Mouse (Mus musculus): ENCODE measurements around the gene Lrrtm4. TPM values are rescaled to one million over a fixed set of nuclear protein-coding genes. Genes with fewer than 3 reads are reported as not detected.

Lrrtm4 gene
- polyA plus RNA-seq, 1 experiment from 2014 or later: 19.9 TPM

GRCm38 (mm10) chr6:80554991-80555390, 536.3 kb downstream of the Lrrtm4 start:
- Histone ChIP-seq H3K27me3 (replicated peaks; ENCODE audit: control insufficient read depth, insufficient read depth, low read length) (no peaks in the 10 kb centered on the region), H3K9ac (ENCODE audit: low read depth, low read length) (no peak overlapping the region), H3K27ac (ENCODE audit: low read depth, low read length) (no peak overlapping the region), H3K4me2 (ENCODE audit: low read length) (no peak overlapping the region), H3K36me3 (ENCODE audit: control insufficient read depth, insufficient read depth, low read length) (no peaks in the 10 kb centered on the region), H3K9me3 (ENCODE audit: control insufficient read depth, low read length) (no peaks in the 10 kb centered on the region), H3K4me3 (ENCODE audit: low read length) (no peak overlapping the region), H3K4me1 (ENCODE audit: control insufficient read depth, insufficient read depth, low read depth, low read length) (no peaks in the 10 kb centered on the region)
- no peak for ATAC-seq

- Histone ChIP-seq H3K4me3 (ENCODE audit: low read length) (no peak overlapping the region), H3K9me3 (ENCODE audit: control insufficient read depth, low read length) (no peaks in the 10 kb centered on the region), H3K27ac (ENCODE audit: low read depth, low read length) (no peak overlapping the region), H3K4me1 (ENCODE audit: control insufficient read depth, insufficient read depth, low read depth, low read length) (no peaks in the 10 kb centered on the region), H3K27me3 (replicated peaks; ENCODE audit: control insufficient read depth, insufficient read depth, low read length) (no peaks in the 10 kb centered on the region), H3K9ac (ENCODE audit: low read depth, low read length) (no peak overlapping the region), H3K4me2 (ENCODE audit: low read length) (no peak overlapping the region), H3K36me3 (ENCODE audit: control insufficient read depth, insufficient read depth, low read length) (no peaks in the 10 kb centered on the region)
- 87% methylated on average over 2 of the region's 2 CpGs for WGBS
- ATAC-seq: no peak
Measured at GRCm38 (mm10) chr6:80577227-80577626, 558.5 kb downstream of the Lrrtm4 start.

- Histone ChIP-seq H3K4me1 (ENCODE audit: control insufficient read depth, insufficient read depth, low read depth, low read length) (no peaks in the 10 kb centered on the region), H3K4me2 (ENCODE audit: low read length) (no peak overlapping the region), H3K36me3 (ENCODE audit: control insufficient read depth, insufficient read depth, low read length) (no peaks in the 10 kb centered on the region), H3K9ac (ENCODE audit: low read depth, low read length) (no peak overlapping the region), H3K4me3 (ENCODE audit: low read length) (no peak overlapping the region), H3K27me3 (replicated peaks; ENCODE audit: control insufficient read depth, insufficient read depth, low read length) (no peaks in the 10 kb centered on the region), H3K9me3 (ENCODE audit: control insufficient read depth, low read length) (no peaks in the 10 kb centered on the region), H3K27ac (ENCODE audit: low read depth, low read length) (no peak overlapping the region)
- ATAC-seq: no peak
- 90% methylated on average over 1 of the region's 1 CpGs for WGBS
Measured at GRCm38 (mm10) chr6:80582225-80582624, 563.5 kb downstream of the Lrrtm4 start.

- H3K9me3 ChIP-seq (ENCODE audit: control insufficient read depth, low read length): no peaks in the 10 kb centered on the region
- no peaks in the 10 kb centered on the region for H3K4me1 ChIP-seq (ENCODE audit: control insufficient read depth, insufficient read depth, low read depth, low read length)
- H3K4me2 ChIP-seq (ENCODE audit: low read length): no peak overlapping the region
- H3K27ac ChIP-seq (ENCODE audit: low read depth, low read length): no peak overlapping the region
- no peak for ATAC-seq
- no peak overlapping the region for H3K9ac ChIP-seq (ENCODE audit: low read depth, low read length)
- no peak overlapping the region for H3K4me3 ChIP-seq (ENCODE audit: low read length)
- H3K27me3 ChIP-seq (replicated peaks; ENCODE audit: control insufficient read depth, insufficient read depth, low read length): no peaks in the 10 kb centered on the region
- no peaks in the 10 kb centered on the region for H3K36me3 ChIP-seq (ENCODE audit: control insufficient read depth, insufficient read depth, low read length)
- WGBS: 53% methylated on average over 1 of the region's 1 CpGs
Measured at GRCm38 (mm10) chr6:80589776-80590175, 571.1 kb downstream of the Lrrtm4 start.

- ATAC-seq: no peak
- Histone ChIP-seq H3K4me3 (ENCODE audit: low read length) (no peak overlapping the region), H3K27me3 (replicated peaks; ENCODE audit: control insufficient read depth, insufficient read depth, low read length) (no peaks in the 10 kb centered on the region), H3K4me1 (ENCODE audit: control insufficient read depth, insufficient read depth, low read depth, low read length) (no peaks in the 10 kb centered on the region), H3K4me2 (ENCODE audit: low read length) (no peak overlapping the region), H3K9ac (ENCODE audit: low read depth, low read length) (no peak overlapping the region), H3K36me3 (ENCODE audit: control insufficient read depth, insufficient read depth, low read length) (no peaks in the 10 kb centered on the region), H3K9me3 (ENCODE audit: control insufficient read depth, low read length) (no peaks in the 10 kb centered on the region), H3K27ac (ENCODE audit: low read depth, low read length) (no peak overlapping the region)
- 86% methylated on average over 2 of the region's 2 CpGs for whole genome bisulfite sequencing
Measured at GRCm38 (mm10) chr6:80619508-80619907, 600.8 kb downstream of the Lrrtm4 start.

GRCm38 (mm10) chr6:80622676-80623334, 604.1 kb downstream of the Lrrtm4 start:
- H3K36me3 ChIP-seq (ENCODE audit: control insufficient read depth, insufficient read depth, low read length): no peaks in the 10 kb centered on the region
- H3K9ac ChIP-seq (ENCODE audit: low read depth, low read length): no peak overlapping the region
- no peaks in the 10 kb centered on the region for H3K27me3 ChIP-seq (replicated peaks; ENCODE audit: control insufficient read depth, insufficient read depth, low read length)
- H3K4me2 ChIP-seq (ENCODE audit: low read length): no peak overlapping the region
- 81% methylated on average over 6 of the region's 6 CpGs for WGBS
- no peaks in the 10 kb centered on the region for H3K4me1 ChIP-seq (ENCODE audit: control insufficient read depth, insufficient read depth, low read depth, low read length)
- no peak overlapping the region for H3K4me3 ChIP-seq (ENCODE audit: low read length)
- no peaks in the 10 kb centered on the region for H3K9me3 ChIP-seq (ENCODE audit: control insufficient read depth, low read length)
- no peak overlapping the region for H3K27ac ChIP-seq (ENCODE audit: low read depth, low read length)
- ATAC-seq: peak; percentile 45; the same call in 1 of the 2 replicates

GRCm38 (mm10) chr6:80625509-80625908, 606.8 kb downstream of the Lrrtm4 start:
- Histone ChIP-seq H3K4me3 (ENCODE audit: low read length) (no peak overlapping the region), H3K4me1 (ENCODE audit: control insufficient read depth, insufficient read depth, low read depth, low read length) (no peaks in the 10 kb centered on the region), H3K4me2 (ENCODE audit: low read length) (no peak overlapping the region), H3K9ac (ENCODE audit: low read depth, low read length) (no peak overlapping the region), H3K9me3 (ENCODE audit: control insufficient read depth, low read length) (no peaks in the 10 kb centered on the region), H3K27me3 (replicated peaks; ENCODE audit: control insufficient read depth, insufficient read depth, low read length) (no peaks in the 10 kb centered on the region), H3K27ac (ENCODE audit: low read depth, low read length) (no peak overlapping the region), H3K36me3 (ENCODE audit: control insufficient read depth, insufficient read depth, low read length) (no peaks in the 10 kb centered on the region)
- ATAC-seq: no peak
- WGBS: 90% methylated on average over 4 of the region's 4 CpGs

- Histone ChIP-seq H3K27ac (ENCODE audit: low read depth, low read length) (no peak overlapping the region), H3K4me2 (ENCODE audit: low read length) (no peak overlapping the region), H3K9ac (ENCODE audit: low read depth, low read length) (no peak overlapping the region), H3K4me3 (ENCODE audit: low read length) (no peak overlapping the region), H3K36me3 (ENCODE audit: control insufficient read depth, insufficient read depth, low read length) (no peaks in the 10 kb centered on the region), H3K27me3 (replicated peaks; ENCODE audit: control insufficient read depth, insufficient read depth, low read length) (no peaks in the 10 kb centered on the region), H3K4me1 (ENCODE audit: control insufficient read depth, insufficient read depth, low read depth, low read length) (no peaks in the 10 kb centered on the region), H3K9me3 (ENCODE audit: control insufficient read depth, low read length) (no peaks in the 10 kb centered on the region)
- no peak for ATAC-seq
- 92% methylated on average over 5 of the region's 5 CpGs for WGBS
Measured at GRCm38 (mm10) chr6:80662729-80663128, 644.1 kb downstream of the Lrrtm4 start.

GRCm38 (mm10) chr6:80664039-80664438, 645.4 kb downstream of the Lrrtm4 start:
- no peak overlapping the region for H3K4me2 ChIP-seq (ENCODE audit: low read length)
- H3K9ac ChIP-seq (ENCODE audit: low read depth, low read length): no peak overlapping the region
- WGBS: 42% methylated on average over 4 of the region's 4 CpGs
- no peaks in the 10 kb centered on the region for H3K27me3 ChIP-seq (replicated peaks; ENCODE audit: control insufficient read depth, insufficient read depth, low read length)
- no peak overlapping the region for H3K4me3 ChIP-seq (ENCODE audit: low read length)
- H3K4me1 ChIP-seq (ENCODE audit: control insufficient read depth, insufficient read depth, low read depth, low read length): no peaks in the 10 kb centered on the region
- peak; percentile 75 for ATAC-seq
- H3K36me3 ChIP-seq (ENCODE audit: control insufficient read depth, insufficient read depth, low read length): no peaks in the 10 kb centered on the region
- no peak overlapping the region for H3K27ac ChIP-seq (ENCODE audit: low read depth, low read length)
- no peaks in the 10 kb centered on the region for H3K9me3 ChIP-seq (ENCODE audit: control insufficient read depth, low read length)

- no peak overlapping the region for H3K4me2 ChIP-seq (ENCODE audit: low read length)
- H3K4me1 ChIP-seq (ENCODE audit: control insufficient read depth, insufficient read depth, low read depth, low read length): no peaks in the 10 kb centered on the region
- no peak for ATAC-seq
- no peaks in the 10 kb centered on the region for H3K9me3 ChIP-seq (ENCODE audit: control insufficient read depth, low read length)
- no peak overlapping the region for H3K27ac ChIP-seq (ENCODE audit: low read depth, low read length)
- WGBS: 36% methylated on average over 2 of the region's 2 CpGs
- H3K27me3 ChIP-seq (replicated peaks; ENCODE audit: control insufficient read depth, insufficient read depth, low read length): no peaks in the 10 kb centered on the region
- H3K36me3 ChIP-seq (ENCODE audit: control insufficient read depth, insufficient read depth, low read length): no peaks in the 10 kb centered on the region
- H3K9ac ChIP-seq (ENCODE audit: low read depth, low read length): no peak overlapping the region
- no peak overlapping the region for H3K4me3 ChIP-seq (ENCODE audit: low read length)
Measured at GRCm38 (mm10) chr6:80704183-80704582, 685.5 kb downstream of the Lrrtm4 start.

Measured in hindbrain, embryonic 16.5 days (tissue).